Mouse (Mus musculus) lung, postnatal 14 days (tissue): ENCODE data around the gene Tmem140.

Experiments used
- DNase-seq: peaks from one replicate; pipeline ENCODE4 v3.0.0; 2021

The Tmem140 gene

GRCm38 (mm10) chr6:34862791-34863403 is at the start of gene Tmem140:
Gene Tmem140 (plus strand): TSS chr6:34863146.
- DNase-seq: peak; percentile 63

GRCm38 (mm10) chr6:34824406-34824805 is 38.5 kb upstream of the Tmem140 start:
- no peak for DNase-seq

GRCm38 (mm10) chr6:34832352-34832751 is 30.6 kb upstream of the Tmem140 start:
- DNase-seq: no peak

GRCm38 (mm10) chr6:34861546-34862053 is 1.3 kb upstream of the Tmem140 start:
- DNase-seq: no peak

GRCm38 (mm10) chr6:34862381-34862780 is 565 bp upstream of the Tmem140 start:
- DNase-seq: no peak

GRCm38 (mm10) chr6:34863786-34864514 is 1.0 kb downstream of the Tmem140 start:
- DNase-seq: no peak

GRCm38 (mm10) chr6:34865213-34865612 is 2.3 kb downstream of the Tmem140 start:
- no peak for DNase-seq

- peak; percentile 60 for DNase-seq
Measured at GRCm38 (mm10) chr6:34865711-34866593, 3.0 kb downstream of the Tmem140 start.

GRCm38 (mm10) chr6:34866786-34867185 is 3.8 kb downstream of the Tmem140 start:
- DNase-seq: no peak

- DNase-seq: no peak
Measured at GRCm38 (mm10) chr6:34867301-34867994, 4.5 kb downstream of the Tmem140 start.

- no peak for DNase-seq
Measured at GRCm38 (mm10) chr6:34867995-34868350, 5.0 kb downstream of the Tmem140 start.

- DNase-seq: no peak
Measured at GRCm38 (mm10) chr6:34868507-34869217, 5.7 kb downstream of the Tmem140 start.

- no peak for DNase-seq
Measured at GRCm38 (mm10) chr6:34869225-34869915, 6.4 kb downstream of the Tmem140 start.

GRCm38 (mm10) chr6:34870136-34870535 is 7.2 kb downstream of the Tmem140 start:
- DNase-seq: no peak

- no peak for DNase-seq
Measured at GRCm38 (mm10) chr6:34870724-34871123, 7.8 kb downstream of the Tmem140 start.

GRCm38 (mm10) chr6:34871929-34872328 is 9.0 kb downstream of the Tmem140 start:
- no peak for DNase-seq

GRCm38 (mm10) chr6:34872871-34873270 is 9.9 kb downstream of the Tmem140 start:
- DNase-seq: no peak

GRCm38 (mm10) chr6:34874101-34874921 is 11.4 kb downstream of the Tmem140 start:
- peak; percentile 67 for DNase-seq

- DNase-seq: no peak
Measured at GRCm38 (mm10) chr6:34875268-34875761, 12.4 kb downstream of the Tmem140 start.
